Mouse (Mus musculus) common myeloid progenitor, adult 5-6 weeks (primary cell): ENCODE data around the gene Lipe. TPM values are rescaled to one million over a fixed set of nuclear protein-coding genes. Genes with fewer than 3 reads are reported as not detected.
"Not testable (repeated sequence)": the region's sequence is repeated elsewhere in the genome, so short reads cannot be mapped to it uniquely, and the experiment has no call there.

ENCODE experiments used
- ATAC-seq: replicated peaks from 2 replicates; pipeline ENCODE4 v1.8.0; 2016; ENCODE audit warnings: low read depth, mild to moderate bottlenecking, moderate TSS enrichment, inconsistent platforms; ENCODE audit not compliant: poor library complexity, severe bottlenecking
- total RNA-seq: library from RNA; stranded (forward); fragments of 200-1000, 187-1606 nt; gene quantifications from 2 replicates; pipeline ENCODE4 v1.2.3, GENCODE M21; 2017

Lipe gene
- total RNA-seq, 1 experiment from 2014 or later, result 10.1 TPM

GRCm38 (mm10) chr7:25419536-25419935 is 21.0 kb upstream of the Lipe start:
- no peak for ATAC-seq

- no peak for ATAC-seq
Measured at GRCm38 (mm10) chr7:25417597-25417996, 19.1 kb upstream of the Lipe start.

- ATAC-seq, result no peak
Measured at GRCm38 (mm10) chr7:25412833-25413441, 14.4 kb upstream of the Lipe start, which contains the start of gene Cxcl17. Cxcl17 (minus strand) TSS chr7:25412886.

- ATAC-seq, result no peak
Measured at GRCm38 (mm10) chr7:25411861-25412260, 13.4 kb upstream of the Lipe start.

GRCm38 (mm10) chr7:25410969-25411615 is 12.6 kb upstream of the Lipe start:
- no peak for ATAC-seq

GRCm38 (mm10) chr7:25409114-25409760 is 10.7 kb upstream of the Lipe start:
- ATAC-seq, result peak; percentile 82

GRCm38 (mm10) chr7:25406468-25406867 is 8.0 kb upstream of the Lipe start:
- no peak for ATAC-seq

- peak; percentile 87 for ATAC-seq
Measured at GRCm38 (mm10) chr7:25402671-25403101, 4.2 kb upstream of the Lipe start.

GRCm38 (mm10) chr7:25401986-25402385 is 3.5 kb upstream of the Lipe start:
- ATAC-seq, result no peak

GRCm38 (mm10) chr7:25401551-25401950 is 3.0 kb upstream of the Lipe start:
- no peak for ATAC-seq

GRCm38 (mm10) chr7:25399028-25399427 is 518 bp upstream of the Lipe start:
- ATAC-seq, result not testable (repeated sequence)

GRCm38 (mm10) chr7:25396621-25397020 is 1.9 kb downstream of the Lipe start:
- ATAC-seq, result no peak

GRCm38 (mm10) chr7:25395558-25396521 is 2.7 kb downstream of the Lipe start:
- peak; percentile 92 for ATAC-seq

GRCm38 (mm10) chr7:25395186-25395557 is 3.3 kb downstream of the Lipe start:
- peak; percentile 28 for ATAC-seq

GRCm38 (mm10) chr7:25394754-25395153 is 3.8 kb downstream of the Lipe start:
- no peak for ATAC-seq

GRCm38 (mm10) chr7:25393451-25394210 is 4.9 kb downstream of the Lipe start:
- no peak for ATAC-seq

- no peak for ATAC-seq
Measured at GRCm38 (mm10) chr7:25392851-25393250, 5.7 kb downstream of the Lipe start.

GRCm38 (mm10) chr7:25391856-25392453 is 6.6 kb downstream of the Lipe start:
- ATAC-seq, result no peak

GRCm38 (mm10) chr7:25390986-25391385 is 7.5 kb downstream of the Lipe start:
- ATAC-seq, result no peak
